Mouse (Mus musculus) telencephalon, adult 2 months (tissue): Measurements from ENCODE around the gene Chac1.
A peak's percentile ranks its signal among the peaks of the same experiment; 100 is the strongest.

Experiments used
- DNase-seq: peaks from one replicate; pipeline ENCODE4 v3.0.0-alpha.2; 2011; ENCODE audit warnings: low read depth, low spot score

Chac1 gene

GRCm38 (mm10) chr2:119350555-119351486 lies at the start of gene Chac1:
Gene Chac1, plus strand, starts transcription at chr2:119351229.
- DNase-seq: peak; percentile 90

- no peak for DNase-seq
Observed at GRCm38 (mm10) chr2:119302876-119303275, 48.2 kb upstream of the Chac1 start.

GRCm38 (mm10) chr2:119304391-119304790 lies 46.6 kb upstream of the Chac1 start:
- no peak for DNase-seq

GRCm38 (mm10) chr2:119304798-119305208 lies 46.2 kb upstream of the Chac1 start:
- DNase-seq: no peak

GRCm38 (mm10) chr2:119311544-119311943 lies 39.5 kb upstream of the Chac1 start:
- DNase-seq: no peak

- DNase-seq: no peak
Observed at GRCm38 (mm10) chr2:119312380-119312958, 38.6 kb upstream of the Chac1 start.

- no peak for DNase-seq
Observed at GRCm38 (mm10) chr2:119313780-119314479, 37.1 kb upstream of the Chac1 start.

GRCm38 (mm10) chr2:119314742-119315310 lies 36.2 kb upstream of the Chac1 start:
- no peak for DNase-seq

GRCm38 (mm10) chr2:119318043-119318710 lies 32.9 kb upstream of the Chac1 start:
- DNase-seq: no peak

- DNase-seq: no peak
Observed at GRCm38 (mm10) chr2:119320571-119320970, 30.5 kb upstream of the Chac1 start.

- DNase-seq: no peak
Observed at GRCm38 (mm10) chr2:119321771-119322586, 29.1 kb upstream of the Chac1 start.

- DNase-seq: peak; percentile 26
Observed at GRCm38 (mm10) chr2:119322587-119323300, 28.3 kb upstream of the Chac1 start.

GRCm38 (mm10) chr2:119323866-119324575 lies 27.0 kb upstream of the Chac1 start:
- DNase-seq: no peak

- no peak for DNase-seq
Observed at GRCm38 (mm10) chr2:119324576-119325318, 26.3 kb upstream of the Chac1 start.

- DNase-seq: no peak
Observed at GRCm38 (mm10) chr2:119325568-119326143, 25.4 kb upstream of the Chac1 start, which contains the start of gene Dll4. Gene Dll4, plus strand, starts transcription at chr2:119325784.

GRCm38 (mm10) chr2:119326161-119327101 lies 24.6 kb upstream of the Chac1 start:
- DNase-seq: no peak

GRCm38 (mm10) chr2:119327102-119327480 lies 23.9 kb upstream of the Chac1 start:
- no peak for DNase-seq
